Mouse (Mus musculus) lung, postnatal 0 days (tissue): Measurements from ENCODE around the gene Slc37a1.

Experiments used
- CTCF ChIP-seq: IDR thresholded peaks from 2 replicates; pipeline ENCODE4 v1.5.1; 2016; ENCODE audit warnings: antibody characterized with exemption, mild to moderate bottlenecking
- EP300 ChIP-seq: IDR thresholded peaks from 2 replicates; pipeline ENCODE4 v1.6.1; 2016; ENCODE audit warnings: antibody characterized with exemption, mild to moderate bottlenecking, control low read depth

DNA sequence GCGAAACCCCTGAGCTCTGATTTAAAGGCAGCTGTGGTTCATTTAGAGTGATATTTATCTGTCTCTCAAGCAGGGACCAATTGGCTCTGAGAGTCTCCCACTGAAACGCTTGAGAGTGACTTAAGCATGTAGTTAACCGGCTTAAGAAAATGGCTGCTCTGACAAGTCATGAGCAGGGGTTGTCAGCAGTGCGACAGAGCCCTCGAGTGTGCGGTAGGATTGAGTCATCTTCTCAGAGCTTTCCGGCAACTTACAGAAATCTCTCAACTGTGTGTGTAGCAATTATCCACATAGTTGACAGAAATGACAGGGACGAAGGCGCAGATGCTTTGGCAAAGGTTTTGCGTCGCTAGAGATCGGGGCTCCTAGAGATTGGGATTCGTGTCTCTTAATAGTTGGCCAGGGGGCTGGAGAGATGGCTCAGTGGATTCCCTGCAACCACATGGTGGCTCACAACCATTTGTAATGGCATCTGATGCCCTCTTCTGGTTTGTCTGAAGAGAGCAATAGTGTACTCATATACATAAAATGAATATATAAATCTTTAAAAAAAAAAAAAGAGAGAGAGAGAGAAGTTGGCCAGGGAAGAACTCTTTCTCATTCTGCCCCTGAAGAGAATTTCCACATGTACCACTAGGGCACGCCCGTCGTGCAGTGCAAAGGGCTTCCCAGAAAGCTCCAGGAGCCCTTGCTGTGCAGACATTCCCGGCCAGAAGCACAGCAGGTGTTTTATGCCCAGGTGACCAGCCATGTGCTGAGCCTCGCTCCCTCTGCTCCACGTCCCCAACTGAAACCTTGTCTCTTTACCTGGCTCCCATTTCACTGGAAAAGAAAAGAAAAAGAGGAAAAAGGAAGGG is 4.5 kb upstream of the Slc37a1 start:
- TF ChIP-seq CTCF (peak; percentile 23; the same call in 1 of the 2 replicates), EP300 (no peak)
